Mouse (Mus musculus) small intestine, adult 10 weeks (tissue): ENCODE results near the gene Spin2c. TPM values are rescaled to one million over a fixed set of nuclear protein-coding genes. Genes with fewer than 3 reads are reported as not detected.

ENCODE experiments used
- polyA plus RNA-seq: library from polyadenylated mRNA; stranded (reverse); fragments of 350-450 nt; fragmentation: Illumina TruSeq; extraction: RNeasy Lipid Tissue Mini Kit (QIAGEN cat#74804); gene quantifications from one replicate; pipeline ENCODE4 v1.2.3, GENCODE M21; 2014; ENCODE audit warnings: low replicate concordance

Spin2c gene
- polyA plus RNA-seq = 1.3 TPM

DNA sequence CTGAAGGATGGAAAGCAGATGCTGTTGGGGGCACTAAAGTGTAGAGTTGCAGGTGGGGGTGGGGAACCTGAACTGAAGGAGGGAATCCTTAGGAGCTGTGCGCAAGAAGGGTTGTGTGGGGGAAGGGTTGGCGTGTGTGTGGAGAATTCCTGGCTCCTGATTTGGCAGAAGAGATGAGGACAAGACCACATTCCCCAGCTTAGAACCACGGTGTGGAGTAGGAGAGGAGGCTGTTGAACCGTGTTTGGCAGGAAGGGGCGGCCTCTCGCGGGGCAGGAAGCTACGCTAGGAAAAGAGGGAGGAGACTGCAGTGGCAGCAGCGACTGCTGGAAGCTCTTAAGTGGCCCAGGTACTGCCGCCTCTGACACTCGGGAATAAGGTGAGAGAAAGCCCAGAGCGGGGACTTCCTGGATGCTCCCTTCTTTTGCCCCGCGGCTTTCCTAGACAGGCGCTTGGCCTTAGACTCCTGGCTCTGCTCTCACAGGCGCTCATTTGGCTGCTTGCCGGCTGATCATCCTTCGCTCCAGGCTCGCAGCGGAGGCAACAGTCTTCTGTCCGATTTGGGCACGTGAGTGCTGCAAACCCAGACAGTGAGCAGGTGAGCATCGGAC is at the start of gene Spin2c:
Gene Spin2c (plus strand): TSS at position 275 of the 611 bp plus-strand sequence.

Other genes with a start within 250 kb of the Spin2c start
- gene Kctd12b, start 135.8 kb upstream of the Spin2c start, polyA plus RNA-seq = 17.0 TPM
- gene Nbdy, start 108.6 kb upstream of the Spin2c start, polyA plus RNA-seq = 41.0 TPM
- gene Samt1, start 180.4 kb downstream of the Spin2c start, polyA plus RNA-seq = not detected
- gene 4921511M17Rik, start 201.6 kb downstream of the Spin2c start, polyA plus RNA-seq = not detected
- gene Gm10057, start 222.8 kb downstream of the Spin2c start, polyA plus RNA-seq = not detected